Mouse (Mus musculus) heart, adult 2 months (tissue): Measurements from ENCODE around the gene Slc38a1. TPM values are rescaled to one million over a fixed set of nuclear protein-coding genes. Genes with fewer than 3 reads are reported as not detected.

Experiments used
- DNase-seq, 2 experiments: peaks; one replicate each; pipeline ENCODE4 v3.0.0; 2021
- H3K27ac ChIP-seq: fragments of 200-600 bp; 2 replicates; pipeline ENCODE4 v1.8.1; 2022
- H3K27me3 ChIP-seq: fragments of 200-500 bp; 2 replicates; pipeline ENCODE4 v1.6.1; 2012; ENCODE audit warnings: mild to moderate bottlenecking, low read length, inconsistent platforms, mixed read lengths; ENCODE audit not compliant: control insufficient read depth, insufficient read depth
- H3K36me3 ChIP-seq: fragments of 200-500 bp; 2 replicates; pipeline ENCODE4 v1.6.1; 2012; ENCODE audit warnings: low read length, inconsistent platforms; ENCODE audit not compliant: control insufficient read depth, insufficient read depth
- H3K4me1 ChIP-seq: fragments of 200-500 bp; 2 replicates; pipeline ENCODE4 v1.6.1; 2011; ENCODE audit warnings: low read length; ENCODE audit not compliant: control insufficient read depth, insufficient read depth
- H3K4me3 ChIP-seq: fragments of 200-600 bp; 2 replicates; pipeline ENCODE4 v1.8.1; 2022
- H3K79me2 ChIP-seq: fragments of 200-500 bp; replicated peaks from 2 replicates; pipeline ENCODE4 v1.6.1; 2012; ENCODE audit warnings: mild to moderate bottlenecking, inconsistent platforms, low read length, moderate library complexity, mixed read lengths; ENCODE audit not compliant: control insufficient read depth, insufficient read depth
- H3K9ac ChIP-seq: fragments of 200-500 bp; 2 replicates; pipeline ENCODE4 v1.6.1; 2012; ENCODE audit warnings: low read depth, mild to moderate bottlenecking, control low read depth, inconsistent platforms, low read length, mixed read lengths
- CTCF ChIP-seq: fragments of 200-600 bp; IDR thresholded peaks from 2 replicates; pipeline ENCODE4 v1.8.1; 2022; ENCODE audit warnings: antibody characterized with exemption, mild to moderate bottlenecking, moderate library complexity
- EP300 ChIP-seq: fragments of 200-500 bp; IDR thresholded peaks from 2 replicates; pipeline ENCODE4 v1.6.1; 2011; ENCODE audit warnings: low read depth, low read length, control low read depth; ENCODE audit not compliant: insufficient read depth
- POLR2A ChIP-seq: fragments of 200-500 bp; IDR thresholded peaks from 2 replicates; pipeline ENCODE4 v1.6.1; 2011; ENCODE audit warnings: mild to moderate bottlenecking, low read depth, low read length, control low read depth; ENCODE audit not compliant: insufficient read depth
- WGBS: fragments of 180-500 bp; shearing (Covaris S2); methylation state at CpG from one replicate; pipeline ENCODE4 v1.1.7; 2018; 5-methylcytosine and 5-hydroxymethylcytosine counted together
- intact Hi-C: fragments of 180-260 bp; cut with DNase I; formaldehyde crosslinking; loops from one replicate; pipeline ENCODE4 v1.15.1; 2025
- polyA plus RNA-seq: library from polyadenylated mRNA; depleted of rRNA; stranded (reverse); fragments of >200 nt; gene quantifications from 2 replicates; pipeline ENCODE4 v1.2.3, GENCODE M21; 2012
- total RNA-seq, 2 experiments: library from RNA; stranded (reverse); gene quantifications; 2 replicates each; pipeline ENCODE4 v1.2.3; 2021

The Slc38a1 gene
- total and polyA plus RNA-seq, 3 experiments: 11.8 to 12.8 (median 12.7) TPM

DNA sequence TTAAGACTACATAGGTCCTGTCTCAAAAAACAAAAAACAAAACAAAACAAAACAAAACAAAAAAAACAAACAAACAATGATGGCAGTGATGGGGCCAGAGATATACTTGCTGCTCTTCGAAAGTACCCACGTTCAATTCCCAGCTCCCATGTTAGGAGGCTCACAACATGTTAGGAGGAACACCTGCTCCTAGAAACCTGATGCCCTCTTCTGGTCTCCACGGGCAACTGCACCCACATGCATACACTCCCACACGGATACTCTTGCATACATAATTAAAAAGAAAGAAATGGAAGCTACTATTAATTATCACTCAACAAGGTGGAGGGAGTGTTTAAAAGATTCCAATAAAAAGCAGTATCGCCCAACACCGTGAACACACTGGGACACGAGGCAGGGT, 20.3 kb downstream of the Slc38a1 start:
- TF ChIP-seq CTCF (0 out of 2 replicates have a peak, but pooled peaks have one; percentile 9), EP300 (no peak)
- Histone ChIP-seq H3K27ac (no peak overlapping the region), H3K9ac (no peak overlapping the region), H3K36me3 (no peaks in the 10 kb centered on the region), H3K4me3 (no peak overlapping the region), H3K4me1 (peaks cover 2% of the 10 kb centered on the region; the same call in 1 of the 2 replicates), H3K79me2 (no peaks in the 10 kb centered on the region), H3K27me3 (no peaks in the 10 kb centered on the region)
- no peak for DNase-seq
- 97% methylated on average over 7 of the region's 7 CpGs for WGBS
- intact Hi-C loops: no loop called here

DNA sequence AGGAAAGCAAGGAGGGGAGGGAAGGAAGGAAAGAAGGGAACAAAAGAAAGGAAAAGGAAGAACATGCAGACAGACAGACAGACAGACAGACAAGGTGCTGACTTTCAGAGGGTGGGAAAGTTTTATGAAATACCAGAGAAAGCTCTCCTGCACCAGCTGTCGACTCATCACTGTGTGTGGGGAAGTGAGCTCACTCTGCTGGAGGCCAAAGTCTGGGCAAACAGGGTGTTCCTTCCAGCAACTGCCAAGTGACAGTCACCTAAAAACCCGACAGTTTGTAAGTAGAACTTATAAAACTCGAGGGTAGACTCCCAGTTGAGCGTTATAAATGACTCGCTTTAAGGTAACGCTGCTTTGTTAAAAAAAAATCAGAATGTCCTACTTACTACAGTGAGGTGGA, 21.0 kb downstream of the Slc38a1 start:
- no peaks in the 10 kb centered on the region for H3K79me2 ChIP-seq
- no peak overlapping the region for H3K9ac ChIP-seq
- H3K4me3 ChIP-seq: no peak overlapping the region
- intact Hi-C loops: no loop called here
- no peaks in the 10 kb centered on the region for H3K36me3 ChIP-seq
- H3K4me1 ChIP-seq: no peaks in the 10 kb centered on the region
- H3K27me3 ChIP-seq: no peaks in the 10 kb centered on the region
- DNase-seq: no peak
- no peak overlapping the region for H3K27ac ChIP-seq
- TF ChIP-seq EP300 (no peak), POLR2A (no peak), CTCF (no peak)
- 70% methylated on average over 6 of the region's 6 CpGs for WGBS

- Histone ChIP-seq H3K4me1 (no peaks in the 10 kb centered on the region), H3K9ac (no peak overlapping the region), H3K79me2 (no peaks in the 10 kb centered on the region), H3K27ac (no peak overlapping the region), H3K27me3 (no peaks in the 10 kb centered on the region), H3K4me3 (no peak overlapping the region), H3K36me3 (no peaks in the 10 kb centered on the region)
- no peak for TF ChIP-seq CTCF
- no peak for TF ChIP-seq POLR2A
- TF ChIP-seq EP300: no peak
- no peak for DNase-seq
- WGBS: 60% methylated on average over 7 of the region's 7 CpGs
- intact Hi-C loops: no loop called here
Measured at GRCm38 (mm10) chr15:96617555-96617954, 25.2 kb downstream of the Slc38a1 start.

- Histone ChIP-seq H3K36me3 (no peaks in the 10 kb centered on the region), H3K27me3 (no peaks in the 10 kb centered on the region), H3K79me2 (no peaks in the 10 kb centered on the region; the same call in 1 of the 2 replicates), H3K4me3 (no peak overlapping the region), H3K9ac (no peak overlapping the region), H3K4me1 (peaks cover 2% of the 10 kb centered on the region), H3K27ac (no peak overlapping the region)
- WGBS: 48% methylated on average over 7 of the region's 7 CpGs
- no peak for DNase-seq
- intact Hi-C loops: no loop called here
- TF ChIP-seq POLR2A: no peak
- no peak for TF ChIP-seq CTCF
- no peak for TF ChIP-seq EP300
Measured at GRCm38 (mm10) chr15:96608671-96609070, 34.0 kb downstream of the Slc38a1 start.

GRCm38 (mm10) chr15:96607422-96607821, 35.3 kb downstream of the Slc38a1 start:
- H3K27me3 ChIP-seq: no peaks in the 10 kb centered on the region
- WGBS: 88% methylated on average over 5 of the region's 5 CpGs
- DNase-seq: no peak
- H3K4me3 ChIP-seq: no peak overlapping the region
- H3K9ac ChIP-seq: no peak overlapping the region
- intact Hi-C loops: no loop called here
- H3K79me2 ChIP-seq: no peaks in the 10 kb centered on the region; the same call in 1 of the 2 replicates
- H3K27ac ChIP-seq: no peak overlapping the region
- no peak for TF ChIP-seq POLR2A
- TF ChIP-seq EP300: no peak
- H3K4me1 ChIP-seq: peaks cover 2% of the 10 kb centered on the region
- no peaks in the 10 kb centered on the region for H3K36me3 ChIP-seq

- whole genome bisulfite sequencing: 26% methylated on average over 10 of the region's 10 CpGs
- Histone ChIP-seq H3K79me2 (no peaks in the 10 kb centered on the region; the same call in 1 of the 2 replicates), H3K27me3 (no peaks in the 10 kb centered on the region), H3K4me1 (peaks cover 2% of the 10 kb centered on the region), H3K4me3 (no peak overlapping the region), H3K27ac (peak overlapping the region; percentile 64), H3K36me3 (no peaks in the 10 kb centered on the region), H3K9ac (peak overlapping the region; percentile 31)
- TF ChIP-seq POLR2A (no peak), CTCF (no peak), EP300 (no peak)
- DNase-seq: peak; percentile 76 to 83
- intact Hi-C loops: no loop called here
Measured at GRCm38 (mm10) chr15:96604282-96604681, 38.4 kb downstream of the Slc38a1 start.
